Mouse (Mus musculus) 3T3-L1 (cell line): ENCODE measurements around the gene Noto.

Source experiments
- DNase-seq: peaks from one replicate; pipeline ENCODE4 v3.0.0-alpha.2; 2015; ENCODE audit warnings: low read depth, low spot score

The Noto gene

DNA sequence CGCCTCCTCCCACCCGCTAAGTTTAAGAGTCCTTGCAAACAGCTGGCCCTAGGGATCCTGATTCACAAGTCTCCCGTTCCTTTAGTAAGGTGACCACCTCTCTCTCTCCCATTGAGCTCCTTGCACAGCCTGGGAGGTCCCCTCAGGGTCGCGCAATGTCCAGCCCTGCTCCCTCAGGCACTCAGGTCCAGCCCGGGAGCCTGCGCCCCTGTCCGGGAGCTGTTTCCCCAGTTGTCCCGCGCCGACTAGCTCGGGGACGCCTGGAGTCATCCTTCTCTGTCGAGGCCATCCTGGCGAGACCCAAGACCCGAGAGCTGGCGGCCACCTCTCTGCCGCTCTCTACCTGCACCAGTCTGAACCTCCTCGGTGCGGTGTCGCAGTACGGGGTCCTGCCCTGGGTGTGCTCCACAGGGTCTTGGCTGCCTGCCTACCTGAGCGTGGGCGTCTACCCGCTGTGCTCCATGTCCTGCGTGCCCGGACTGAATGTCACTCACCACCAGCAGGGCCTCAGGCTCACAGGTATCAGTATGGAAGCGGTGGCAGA lies at the start of gene Noto:
Noto (plus strand) TSS at position 51 of the 544 bp plus-strand sequence.
- no peak for DNase-seq

- peak; percentile 62 for DNase-seq
Measured at GRCm38 (mm10) chr6:85373951-85374733, 49.5 kb upstream of the Noto start, which contains the start of gene Rab11fip5. Rab11fip5 (minus strand) TSS chr6:85374634.

GRCm38 (mm10) chr6:85374734-85375114 lies 49.0 kb upstream of the Noto start:
- peak; percentile 98 for DNase-seq

- DNase-seq: no peak
Measured at GRCm38 (mm10) chr6:85377066-85377734, 46.5 kb upstream of the Noto start.

- no peak for DNase-seq
Measured at GRCm38 (mm10) chr6:85377876-85378275, 45.8 kb upstream of the Noto start.

DNA sequence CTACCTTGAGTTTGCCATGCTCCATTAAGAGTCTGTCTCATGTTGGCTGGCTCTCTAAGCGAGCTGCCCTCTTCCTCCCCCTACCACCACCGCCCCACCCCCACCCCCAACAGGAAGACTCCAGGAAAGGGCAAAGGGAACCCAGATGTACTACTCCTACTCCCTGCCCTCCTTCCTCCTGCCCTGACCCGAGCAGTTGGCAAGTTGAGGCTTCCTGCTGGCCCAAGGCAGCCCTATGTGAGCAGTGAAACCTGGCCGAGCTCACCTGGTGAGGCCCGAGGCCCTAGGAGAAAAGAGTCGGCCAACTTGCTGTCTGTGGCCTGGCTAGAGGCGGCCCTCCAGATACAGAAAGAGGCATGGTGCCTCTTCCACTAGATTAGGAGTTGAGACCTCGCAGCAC lies 45.1 kb upstream of the Noto start:
- no peak for DNase-seq

DNA sequence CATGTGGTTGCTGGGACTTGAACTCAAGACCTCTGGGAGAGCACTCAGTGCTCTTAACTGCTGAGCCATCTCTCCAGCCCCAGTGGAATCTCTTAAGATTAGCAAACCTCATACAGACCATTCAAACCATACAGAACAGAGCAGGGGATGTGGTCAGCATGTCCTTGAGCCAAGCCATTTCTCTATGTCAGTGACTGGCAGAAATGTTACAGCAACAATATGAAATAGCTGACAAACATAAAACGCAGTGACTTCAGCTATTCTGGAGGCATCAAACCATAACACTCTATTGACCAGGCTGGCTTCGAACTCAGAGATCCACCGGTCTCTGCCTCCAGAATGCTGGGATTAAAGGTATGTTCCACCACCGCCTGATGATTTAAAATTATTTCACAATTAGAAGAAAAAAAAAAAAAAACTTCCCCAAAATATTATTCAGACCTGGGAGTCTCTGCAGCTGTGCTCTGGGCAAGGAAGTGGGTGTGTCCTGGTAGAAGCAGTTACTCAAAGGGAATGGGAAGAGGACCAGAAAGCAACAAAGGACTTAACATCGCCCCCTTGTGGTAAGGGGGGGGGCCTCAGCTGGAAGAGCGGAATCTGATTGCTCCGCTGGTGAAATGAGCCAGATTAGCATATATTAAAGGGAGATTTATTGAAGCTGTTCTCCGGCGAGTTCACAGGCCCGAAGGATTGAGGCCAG lies 43.3 kb upstream of the Noto start:
- DNase-seq: peak; percentile 97

DNA sequence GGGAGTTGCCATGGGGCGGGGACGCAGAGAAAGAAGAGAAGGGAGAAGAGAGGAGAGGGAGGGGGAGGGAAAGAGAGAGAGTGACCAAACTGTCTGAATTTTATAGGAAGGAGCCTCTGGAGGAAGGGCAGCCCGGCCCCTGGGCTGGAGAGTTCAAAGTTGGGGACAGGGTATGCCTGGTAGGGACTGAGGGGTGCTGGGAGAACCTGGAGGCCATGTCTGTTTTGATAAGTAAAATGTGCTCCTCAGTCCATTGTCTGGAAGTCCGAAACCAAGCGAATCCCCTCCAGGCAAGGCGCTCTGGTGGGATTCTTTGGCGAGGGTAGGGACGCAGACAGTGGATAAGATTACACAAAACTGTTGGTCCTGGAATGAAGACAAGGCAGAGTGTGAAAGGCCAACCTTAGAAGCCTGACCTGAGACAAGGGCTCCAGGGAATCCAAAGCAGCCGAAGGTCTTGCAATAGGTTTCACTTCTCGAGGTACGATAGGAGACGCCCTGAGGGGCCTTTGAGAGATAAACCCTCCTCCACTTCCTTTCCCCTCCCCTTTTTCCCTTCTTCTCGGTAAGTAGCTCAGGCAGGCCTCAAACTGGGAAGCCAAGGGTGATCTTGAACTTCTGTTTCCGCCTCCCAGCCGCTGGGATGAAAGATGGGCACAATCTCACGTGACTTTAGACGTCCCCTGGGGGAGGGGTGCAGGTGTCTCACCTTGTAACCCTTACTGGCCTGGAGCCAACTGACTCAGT lies 42.6 kb upstream of the Noto start:
- peak; percentile 61 for DNase-seq

GRCm38 (mm10) chr6:85381648-85382020 lies 42.1 kb upstream of the Noto start:
- DNase-seq: no peak

DNA sequence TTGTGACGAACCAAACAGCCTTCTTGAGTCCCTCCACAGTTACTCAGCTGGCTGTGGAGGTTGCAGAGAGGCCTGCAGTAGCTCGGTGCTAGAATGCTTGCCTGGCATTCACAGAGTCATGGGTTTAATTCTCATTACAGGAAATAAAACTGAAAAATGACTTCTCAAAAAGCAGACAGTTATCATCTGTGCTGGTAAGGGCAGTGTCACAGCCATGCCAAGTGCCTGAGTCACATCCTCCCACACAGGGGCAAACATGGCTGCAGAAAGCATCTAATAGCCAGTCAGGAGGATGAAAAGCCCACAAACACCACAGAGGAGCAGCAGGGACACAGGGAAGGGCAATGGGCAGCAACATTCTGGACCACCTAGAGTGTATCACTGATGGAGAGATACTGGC lies 40.9 kb upstream of the Noto start:
- peak; percentile 91 for DNase-seq

DNA sequence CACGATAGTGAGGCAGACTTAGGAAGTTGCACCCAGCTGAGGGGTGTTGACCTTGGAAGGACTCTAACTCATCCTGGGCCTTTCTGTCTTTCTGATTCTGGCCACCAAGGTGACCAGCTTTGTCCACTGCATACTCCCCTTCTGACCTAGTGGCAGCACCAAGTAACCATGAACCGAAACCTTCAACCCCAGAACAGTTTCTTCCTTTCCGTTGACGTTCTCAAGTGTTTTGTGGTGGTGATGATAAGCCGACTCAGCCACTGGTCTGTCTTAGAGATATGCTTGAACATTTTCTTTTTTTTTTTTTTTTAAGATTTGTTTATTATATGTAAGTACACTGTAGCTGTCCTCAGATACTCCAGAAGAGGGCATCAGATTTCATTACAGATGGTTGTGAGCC lies 35.1 kb upstream of the Noto start:
- DNase-seq: no peak

DNA sequence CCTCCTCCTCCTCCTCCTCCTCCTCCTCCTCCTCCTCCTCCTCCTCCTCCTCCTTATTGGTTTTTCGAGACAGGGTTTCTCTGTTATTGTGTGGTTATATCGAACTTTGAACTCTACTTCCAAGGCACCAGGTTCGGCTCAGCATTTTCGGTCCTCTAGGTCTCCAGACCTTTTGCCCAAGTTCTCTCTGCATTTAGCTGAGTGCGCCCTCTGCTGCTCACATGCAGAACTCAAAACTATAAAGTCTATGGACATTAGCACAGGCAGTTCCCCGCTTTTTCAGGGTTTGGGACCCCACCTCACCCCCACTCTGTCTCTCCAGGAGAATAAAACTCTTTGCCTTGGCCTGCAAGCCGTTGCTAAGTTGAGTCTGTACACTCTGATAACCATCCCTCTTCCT lies 31.9 kb upstream of the Noto start:
- peak; percentile 89 for DNase-seq

DNA sequence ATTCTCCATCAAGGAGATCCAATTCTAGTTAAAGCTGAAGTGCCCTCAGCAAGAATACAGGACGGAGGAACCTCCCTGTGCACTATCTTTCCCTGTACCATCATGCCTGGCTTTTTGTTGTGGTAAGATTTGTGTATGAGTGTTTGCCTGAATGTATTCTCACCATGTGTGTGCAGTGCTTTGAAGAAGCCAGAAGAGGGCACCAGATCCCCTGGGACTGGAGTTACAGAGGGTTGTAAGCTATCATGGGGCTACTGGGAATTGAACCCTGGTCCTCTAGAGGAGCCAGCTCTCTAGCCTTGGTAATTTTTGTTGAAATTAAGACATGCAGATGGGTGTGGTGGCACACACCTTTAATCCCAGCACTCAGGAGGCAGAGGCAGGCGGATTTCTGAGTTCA lies 28.3 kb upstream of the Noto start:
- no peak for DNase-seq

DNA sequence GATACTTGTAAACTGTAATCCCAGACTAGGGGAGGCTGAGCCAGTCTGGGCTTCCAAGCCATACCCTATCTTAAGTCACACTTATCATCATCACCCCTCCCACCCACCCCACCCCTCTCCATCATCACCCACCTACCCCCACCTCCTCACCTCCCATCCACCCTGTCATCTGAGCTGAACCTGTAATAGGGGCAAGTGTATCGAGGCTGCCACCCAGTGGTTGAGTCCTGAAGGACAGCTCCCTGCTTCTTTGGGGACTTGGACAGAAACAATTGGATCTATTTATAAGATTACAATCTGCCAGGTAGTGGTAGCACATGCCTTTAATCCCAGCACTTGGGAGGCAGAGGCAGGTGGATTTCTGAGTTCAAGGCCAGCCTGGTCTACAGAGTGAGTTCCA lies 26.5 kb upstream of the Noto start:
- DNase-seq: peak; percentile 75

- DNase-seq: no peak
Measured at GRCm38 (mm10) chr6:85399715-85400114, 24.0 kb upstream of the Noto start.

DNA sequence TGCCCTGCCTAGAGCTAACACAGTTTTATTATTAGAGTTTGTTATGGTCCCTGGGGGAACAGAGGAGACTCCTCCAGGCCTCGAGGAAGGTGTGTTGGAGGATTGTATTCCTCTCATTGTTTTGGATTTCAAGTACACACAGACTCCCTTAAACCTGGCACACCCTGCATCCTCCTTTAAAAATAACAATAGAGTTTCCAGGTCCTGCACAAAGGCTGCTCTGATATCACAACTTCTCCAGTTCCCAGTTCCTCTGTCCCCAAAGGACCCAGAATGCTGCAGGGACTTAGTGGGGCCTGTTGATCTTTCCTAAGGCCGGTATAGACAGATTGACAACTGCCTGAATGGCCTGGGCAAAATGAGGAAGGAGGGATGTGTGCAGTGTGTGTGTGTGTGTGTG lies 21.1 kb upstream of the Noto start:
- no peak for DNase-seq

DNA sequence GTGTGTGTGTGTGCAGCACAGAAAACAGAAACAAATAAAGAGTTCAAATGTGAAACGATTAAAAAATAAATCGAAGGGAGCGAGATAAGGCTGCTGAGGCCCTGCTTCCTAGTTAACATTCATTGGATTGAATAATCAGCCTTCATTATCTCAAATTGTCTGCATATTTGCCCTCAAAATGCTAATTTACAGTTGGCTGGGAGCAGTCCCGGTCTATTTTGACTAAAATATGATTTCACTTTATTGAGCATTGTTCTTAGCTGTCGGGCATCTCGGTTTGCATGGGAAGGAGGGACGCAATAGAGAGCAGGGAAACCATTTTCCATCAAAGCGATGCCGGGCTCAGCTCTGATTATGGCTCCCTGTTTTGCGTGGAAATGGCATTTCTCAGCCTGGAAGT lies 20.6 kb upstream of the Noto start:
- DNase-seq: no peak

DNA sequence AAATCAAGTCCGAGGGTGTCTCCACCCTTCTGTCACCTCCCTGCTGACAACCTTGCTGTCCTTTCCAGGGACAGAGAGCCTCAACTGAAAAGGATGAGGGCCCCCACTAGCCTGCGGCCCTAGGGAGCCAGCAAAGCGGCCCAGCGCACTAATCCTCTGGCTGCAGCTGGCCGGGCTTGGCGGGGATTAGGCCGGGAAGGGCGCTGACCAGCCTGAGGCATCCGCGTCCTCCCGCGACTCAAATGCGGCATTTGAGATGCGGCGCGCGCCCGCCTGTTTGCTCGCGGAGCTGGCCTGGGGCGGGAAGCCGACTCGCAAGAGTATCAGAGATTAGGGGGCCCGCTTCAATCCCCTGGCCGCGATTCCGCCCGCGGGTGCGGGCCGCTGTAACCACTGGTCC lies 14.7 kb upstream of the Noto start:
- DNase-seq: no peak

DNA sequence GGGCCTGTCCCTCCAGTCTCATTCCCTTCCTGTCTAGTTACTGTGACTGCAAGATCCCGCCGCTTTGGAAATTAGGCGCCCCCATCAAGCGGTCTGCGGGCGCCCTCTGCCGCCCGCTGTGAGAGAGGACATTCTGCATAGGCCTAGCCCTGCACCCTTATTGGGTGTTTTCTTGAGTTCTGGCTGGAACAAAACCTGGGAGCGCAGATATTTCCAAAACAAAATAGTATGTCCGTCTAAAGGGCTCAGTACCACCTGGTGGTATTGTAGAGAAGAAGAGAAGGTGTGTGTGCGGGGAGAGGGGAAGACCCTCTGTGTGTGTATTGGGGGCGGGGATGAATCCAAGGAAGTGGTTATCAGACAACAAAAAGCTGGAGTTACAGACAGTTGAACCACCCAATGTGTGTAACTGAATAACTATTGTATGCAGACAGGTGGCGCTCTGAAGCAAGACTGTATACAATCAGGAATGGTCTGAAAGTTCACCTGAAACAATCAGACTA lies 12.9 kb upstream of the Noto start:
- peak; percentile 91 for DNase-seq

GRCm38 (mm10) chr6:85415829-85416228 lies 7.9 kb upstream of the Noto start:
- no peak for DNase-seq

DNA sequence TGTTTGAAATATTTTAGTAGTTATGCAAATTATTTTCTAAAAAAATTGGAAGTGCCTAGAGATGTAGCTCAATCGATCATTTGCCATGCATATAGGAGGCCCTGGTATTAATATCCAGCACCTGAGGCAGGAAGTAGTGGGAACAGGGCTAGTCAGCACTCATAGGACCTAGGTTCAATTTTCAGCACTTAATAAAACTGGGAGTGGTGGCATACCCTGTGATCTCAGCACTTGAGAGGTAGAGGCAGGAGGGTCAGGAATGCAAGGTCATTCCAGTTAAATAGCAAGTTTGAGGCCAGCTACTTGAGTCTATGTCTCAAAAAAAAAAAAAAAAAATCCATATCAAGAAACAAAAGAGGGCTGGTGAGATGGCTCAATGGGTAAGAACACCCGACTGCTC lies 4.5 kb upstream of the Noto start:
- DNase-seq: no peak
